Mouse (Mus musculus) kidney, postnatal 0 days (tissue): ENCODE data around the gene B4galt3. TPM values are rescaled to one million over a fixed set of nuclear protein-coding genes. Genes with fewer than 3 reads are reported as not detected.
A peak's percentile ranks its signal among the peaks of the same experiment; 100 is the strongest.

ENCODE experiments used
- ATAC-seq: fragments of 200-750 bp; cut with Nextera tagmentation; replicated peaks from 2 replicates; pipeline ENCODE4 v1.8.0; 2017; ENCODE audit warnings: low read depth, moderate number of reproducible peaks, moderate TSS enrichment, moderate library complexity; ENCODE audit not compliant: low FRiP score
- DNase-seq: peaks from one replicate; pipeline ENCODE4 v3.0.0-alpha.2; 2016; ENCODE audit warnings: low spot score
- H3K27ac ChIP-seq: fragments of 300-500 bp; sonication (generic); 2 replicates; pipeline ENCODE4 v1.5.1; 2014; ENCODE audit warnings: mild to moderate bottlenecking
- H3K27me3 ChIP-seq: fragments of 300-500 bp; sonication (generic); 2 replicates; pipeline ENCODE4 v1.6.1; 2014; ENCODE audit warnings: low read length, mixed read lengths; ENCODE audit not compliant: insufficient read depth
- H3K36me3 ChIP-seq: fragments of 300-500 bp; sonication (generic); 2 replicates; pipeline ENCODE4 v1.6.1; 2014; ENCODE audit warnings: low read length, mixed read lengths; ENCODE audit not compliant: insufficient read depth
- H3K4me1 ChIP-seq: fragments of 300-500 bp; sonication (generic); replicated peaks from 2 replicates; pipeline ENCODE4 v1.6.1; 2014; ENCODE audit warnings: antibody characterized with exemption, low read length, mixed read lengths; ENCODE audit not compliant: insufficient read depth
- H3K4me2 ChIP-seq: fragments of 300-500 bp; sonication (generic); 2 replicates; pipeline ENCODE4 v1.6.1; 2014; ENCODE audit warnings: mild to moderate bottlenecking, low read length, moderate library complexity, mixed read lengths
- H3K4me3 ChIP-seq: fragments of 300-500 bp; sonication (generic); replicated peaks from 2 replicates; pipeline ENCODE4 v1.5.1; 2014; ENCODE audit warnings: low read depth, low read length
- H3K9ac ChIP-seq: fragments of 300-500 bp; sonication (generic); 2 replicates; pipeline ENCODE4 v1.6.1; 2014; ENCODE audit warnings: low read depth, low read length
- H3K9me3 ChIP-seq: fragments of 300-500 bp; sonication (generic); replicated peaks from 2 replicates; pipeline ENCODE4 v1.6.1; 2016; ENCODE audit warnings: low read length, inconsistent platforms, mixed read lengths
- CTCF ChIP-seq: IDR thresholded peaks from 2 replicates; pipeline ENCODE4 v1.5.1; 2016; ENCODE audit warnings: antibody characterized with exemption, low read depth, mild to moderate bottlenecking, moderate library complexity
- WGBS: fragments of 180-500 bp; shearing (Covaris S2); extraction: QIAGEN DNeasy Blood & Tissue Kit; methylation state at CpG from one replicate; pipeline ENCODE4 v1.1.7; 2014; 5-methylcytosine and 5-hydroxymethylcytosine counted together
- polyA plus RNA-seq: library from polyadenylated mRNA; unstranded; fragments of >200 nt; fragmentation: Nextera tagmentation; extraction: Ambion mirVana; gene quantifications from 2 replicates; pipeline ENCODE4 v1.2.1, GENCODE M21; 2015

Gene B4galt3
- polyA plus RNA-seq, 1 experiment from 2014 or later = 63.9 TPM

DNA sequence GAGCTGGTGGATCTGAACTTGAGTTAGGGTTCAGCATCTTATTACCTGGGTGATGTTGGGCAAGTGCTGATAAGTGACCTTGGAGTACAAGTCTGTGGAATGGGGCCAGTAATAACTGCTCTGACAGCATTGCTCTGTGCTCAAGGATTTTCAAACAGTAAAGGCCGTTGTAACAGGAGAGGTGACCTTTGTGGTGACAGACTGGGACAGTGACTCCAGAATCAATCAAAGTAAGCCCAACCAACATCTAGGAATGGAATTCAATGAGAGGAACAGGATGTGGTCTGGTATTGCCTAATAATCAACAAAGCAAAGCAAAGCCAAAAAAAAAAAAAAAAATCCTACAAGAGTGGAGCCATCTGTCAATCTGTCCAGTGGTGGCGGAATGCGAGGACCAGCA is 9.8 kb upstream of the B4galt3 start:
- Histone ChIP-seq H3K9me3 (no peaks in the 10 kb centered on the region), H3K27me3 (no peaks in the 10 kb centered on the region), H3K9ac (no peak overlapping the region), H3K4me2 (no peak overlapping the region), H3K27ac (peak overlapping the region; percentile 1; the same call in 1 of the 2 replicates), H3K4me1 (peaks cover 11% of the 10 kb centered on the region), H3K36me3 (0 out of 2 replicates have a peak, but pooled peaks cover 6% of the 10 kb centered on the region), H3K4me3 (no peak overlapping the region)
- no peak for TF ChIP-seq CTCF
- DNase-seq (peak; percentile 48), ATAC-seq (no peak)
- WGBS = 49% methylated on average over 3 of the region's 3 CpGs

DNA sequence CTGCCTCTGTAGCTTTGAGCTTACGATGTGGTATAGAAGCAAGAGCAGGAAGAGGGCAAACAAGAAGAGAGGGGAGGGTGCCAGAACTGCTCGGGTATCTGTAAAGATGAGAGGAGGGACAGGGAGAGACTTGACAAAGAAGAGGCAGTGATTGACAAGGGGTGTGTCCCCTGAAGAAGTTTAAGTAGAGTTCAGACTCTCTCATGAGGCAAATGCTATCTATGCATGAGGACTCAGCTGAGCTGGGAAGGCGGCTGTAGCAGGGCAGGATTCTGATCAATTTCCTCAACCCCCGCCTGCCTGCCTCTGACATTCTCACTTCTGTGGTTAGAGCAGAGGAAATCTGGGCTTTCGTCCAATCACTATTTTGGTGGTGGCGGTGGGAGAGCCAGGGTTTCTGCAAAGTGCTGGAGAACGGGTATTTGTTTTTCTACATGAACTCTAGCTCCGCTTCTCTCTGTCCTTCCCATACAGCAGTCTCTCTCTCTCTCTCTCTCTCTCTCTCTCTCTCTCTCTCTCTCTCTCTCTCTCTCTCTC is 7.5 kb upstream of the B4galt3 start:
- Histone ChIP-seq H3K4me1 (peaks cover 11% of the 10 kb centered on the region), H3K27ac (peak overlapping the region; percentile 89), H3K36me3 (0 out of 2 replicates have a peak, but pooled peaks cover 6% of the 10 kb centered on the region), H3K9me3 (no peaks in the 10 kb centered on the region), H3K9ac (0 out of 2 replicates have a peak overlapping the region, but pooled peaks have one; percentile 35), H3K4me2 (peak overlapping the region; percentile 46), H3K27me3 (no peaks in the 10 kb centered on the region), H3K4me3 (peak overlapping the region; percentile 16; the same call in 1 of the 2 replicates)
- no peak for TF ChIP-seq CTCF
- ATAC-seq (peak; percentile 61), DNase-seq (peak; percentile 95)
- 5% methylated on average over 8 of the region's 8 CpGs for WGBS

DNA sequence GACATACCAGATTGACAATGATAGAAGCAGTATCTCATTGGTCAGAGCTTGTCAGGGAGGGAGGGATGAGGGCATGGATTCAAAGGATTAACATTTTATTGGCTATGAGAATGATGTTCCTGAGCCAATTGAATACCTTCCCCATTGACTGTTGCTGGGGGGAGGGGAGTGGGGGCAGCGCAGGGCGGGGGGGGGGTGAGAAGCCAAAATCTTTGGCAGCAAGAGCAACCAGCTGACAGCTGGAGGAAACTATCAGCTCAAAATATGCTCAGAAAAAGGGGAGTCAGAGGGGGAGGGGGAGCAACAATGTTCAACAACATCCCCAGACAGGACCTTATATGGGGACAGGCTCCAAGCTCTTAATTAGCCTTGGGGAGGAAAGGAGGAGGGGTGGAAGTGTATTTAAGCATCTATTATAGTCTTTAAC is 6.9 kb upstream of the B4galt3 start:
- 0% methylated on average over 2 of the region's 2 CpGs for WGBS
- H3K4me3 ChIP-seq = no peak overlapping the region; the same call in 1 of the 2 replicates
- H3K9me3 ChIP-seq = no peaks in the 10 kb centered on the region
- ATAC-seq (peak; percentile 81), DNase-seq (peak; percentile 94)
- no peak overlapping the region for H3K9ac ChIP-seq
- TF ChIP-seq CTCF = no peak
- peak overlapping the region; percentile 89 for H3K27ac ChIP-seq
- peak overlapping the region; percentile 46; the same call in 1 of the 2 replicates for H3K4me2 ChIP-seq
- 0 out of 2 replicates have a peak, but pooled peaks cover 6% of the 10 kb centered on the region for H3K36me3 ChIP-seq
- H3K27me3 ChIP-seq = no peaks in the 10 kb centered on the region
- H3K4me1 ChIP-seq = peaks cover 11% of the 10 kb centered on the region

DNA sequence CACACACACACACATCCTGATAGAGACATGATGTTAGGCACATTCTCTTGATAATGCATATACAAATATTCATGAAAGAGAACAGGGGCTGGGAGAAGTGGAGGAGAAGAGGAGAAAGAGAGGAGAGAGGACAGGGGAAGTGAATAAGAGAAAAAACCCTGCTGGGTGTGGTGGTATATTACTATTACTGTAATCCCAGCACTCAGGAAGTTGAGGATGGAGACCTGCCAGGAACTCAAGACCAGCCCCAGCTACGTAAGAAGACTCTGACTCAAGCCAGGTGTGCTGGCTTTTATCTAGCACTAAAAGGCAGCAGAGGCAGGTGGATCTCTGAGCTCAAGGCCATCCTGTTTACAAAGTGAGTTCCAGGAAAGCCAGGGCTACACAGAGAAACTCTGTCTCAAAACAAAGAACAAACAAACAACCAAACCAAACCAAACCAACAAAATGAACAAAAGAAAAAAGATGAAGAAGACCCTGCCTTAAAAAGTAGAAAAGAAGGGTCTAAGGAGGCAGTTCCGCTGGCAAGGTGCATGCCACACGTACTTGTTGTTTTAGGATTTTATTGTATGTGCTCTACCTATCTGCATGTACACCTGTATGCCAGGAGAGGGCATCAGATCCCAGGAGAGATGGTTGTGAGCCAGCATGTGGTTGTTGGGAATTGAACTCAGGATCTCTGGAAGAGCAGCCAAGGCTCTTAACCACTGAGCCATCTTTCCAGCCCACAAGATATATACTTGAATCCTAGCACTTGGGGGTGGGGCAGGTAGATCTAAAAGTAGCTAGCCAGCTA is 6.3 kb upstream of the B4galt3 start:
- Histone ChIP-seq H3K4me3 (no peak overlapping the region), H3K36me3 (0 out of 2 replicates have a peak, but pooled peaks cover 3% of the 10 kb centered on the region), H3K4me2 (no peak overlapping the region), H3K4me1 (peaks cover 11% of the 10 kb centered on the region), H3K9me3 (no peaks in the 10 kb centered on the region), H3K9ac (no peak overlapping the region), H3K27me3 (no peaks in the 10 kb centered on the region), H3K27ac (peak overlapping the region; percentile 89)
- ATAC-seq (no peak), DNase-seq (peak; percentile 60)
- TF ChIP-seq CTCF = peak; percentile 53
- 76% methylated on average over 3 of the region's 3 CpGs for WGBS

DNA sequence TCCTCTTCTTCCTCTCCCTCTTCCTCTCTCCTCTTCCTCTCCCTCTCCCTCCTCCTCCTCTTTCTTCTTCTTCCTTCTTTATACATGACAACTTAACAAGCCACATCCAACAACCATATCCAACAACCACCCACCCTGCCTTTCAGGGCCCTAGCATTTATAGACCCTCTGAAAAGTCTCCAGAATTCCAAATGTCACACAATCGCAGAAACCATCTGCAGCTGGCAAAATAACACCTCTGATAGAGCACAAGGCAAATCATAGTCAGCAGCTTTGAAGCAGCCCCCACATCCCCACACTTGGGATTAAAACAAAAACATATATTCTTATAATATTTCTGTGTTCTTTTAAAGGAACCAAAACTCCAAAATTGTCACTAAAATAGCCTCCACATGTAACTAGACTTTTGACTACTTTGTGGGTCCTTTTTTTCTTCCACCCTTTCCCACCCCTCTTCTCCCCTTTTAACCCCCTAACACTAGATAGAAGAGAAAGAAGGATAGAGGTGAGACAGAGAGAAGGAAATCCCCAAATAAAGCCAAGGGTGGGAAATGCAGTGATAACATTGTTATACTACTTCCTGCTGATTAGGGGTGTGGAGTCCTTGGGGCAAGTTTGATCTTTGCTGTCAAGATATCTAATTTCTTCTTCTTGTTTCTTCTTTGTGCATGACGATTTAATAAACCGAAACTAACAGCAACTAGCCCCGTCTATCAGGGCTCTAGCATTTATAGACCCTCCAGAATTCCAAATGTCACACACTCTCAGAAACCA is 4.0 kb upstream of the B4galt3 start:
- WGBS = 58% methylated on average over 4 of the region's 4 CpGs
- H3K4me1 ChIP-seq = peaks cover 16% of the 10 kb centered on the region
- no peaks in the 10 kb centered on the region for H3K36me3 ChIP-seq
- ATAC-seq (no peak), DNase-seq (no peak)
- no peak overlapping the region for H3K27ac ChIP-seq
- no peak overlapping the region for H3K4me2 ChIP-seq
- no peak overlapping the region for H3K4me3 ChIP-seq
- no peaks in the 10 kb centered on the region for H3K9me3 ChIP-seq
- no peak for TF ChIP-seq CTCF
- no peaks in the 10 kb centered on the region for H3K27me3 ChIP-seq
- H3K9ac ChIP-seq = no peak overlapping the region

DNA sequence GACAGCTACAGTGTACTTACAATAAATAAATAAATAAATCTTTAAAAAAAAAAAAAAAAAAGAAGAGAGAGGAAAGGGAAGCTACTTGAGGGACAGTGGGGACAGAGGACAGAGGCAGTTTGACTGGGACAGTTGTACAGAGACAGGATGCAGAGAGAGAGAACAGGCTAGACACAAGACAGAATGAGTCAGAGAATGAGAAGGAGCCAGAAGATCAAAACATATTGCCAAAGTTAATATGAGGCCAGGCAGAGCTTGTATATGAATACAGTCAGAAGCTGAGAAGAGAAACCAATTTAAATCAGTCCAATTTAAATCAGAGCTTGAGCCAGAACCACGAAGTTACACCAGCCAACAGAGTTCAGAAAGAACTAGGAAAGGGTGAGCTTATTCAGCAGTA is 1.8 kb upstream of the B4galt3 start:
- no peaks in the 10 kb centered on the region for H3K9me3 ChIP-seq
- no peak for ATAC-seq
- 76% methylated on average over 1 of the region's 1 CpGs for WGBS
- no peak overlapping the region for H3K4me3 ChIP-seq
- no peak overlapping the region for H3K9ac ChIP-seq
- DNase-seq = no peak
- no peaks in the 10 kb centered on the region for H3K27me3 ChIP-seq
- H3K4me1 ChIP-seq = peaks cover 16% of the 10 kb centered on the region; the same call in 1 of the 2 replicates
- H3K36me3 ChIP-seq = no peaks in the 10 kb centered on the region
- H3K4me2 ChIP-seq = no peak overlapping the region
- H3K27ac ChIP-seq = no peak overlapping the region
- no peak for TF ChIP-seq CTCF
